Mouse (Mus musculus) limb, embryonic 14.5 days (tissue): ENCODE data around the gene Daw1. TPM values are rescaled to one million over a fixed set of nuclear protein-coding genes. Genes with fewer than 3 reads are reported as not detected.

ENCODE experiments used
- ATAC-seq: fragments of 200-750 bp; cut with Nextera tagmentation; 2 replicates; pipeline ENCODE4 v1.8.0; 2017; ENCODE audit warnings: low read depth, moderate number of reproducible peaks, moderate TSS enrichment; ENCODE audit not compliant: low FRiP score
- DNase-seq: peaks from one replicate; pipeline ENCODE4 v3.0.0-alpha.2; 2015; ENCODE audit warnings: low spot score
- H3K27ac ChIP-seq: fragments of 300-500 bp; sonication (generic); replicated peaks from 2 replicates; pipeline ENCODE4 v1.5.1; 2014; ENCODE audit warnings: low read depth, mild to moderate bottlenecking, low read length, moderate library complexity, mixed read lengths
- H3K27me3 ChIP-seq: fragments of 300-500 bp; sonication (generic); 2 replicates; pipeline ENCODE4 v1.6.1; 2014; ENCODE audit warnings: low read length, mixed read lengths; ENCODE audit not compliant: control insufficient read depth, insufficient read depth
- H3K36me3 ChIP-seq: fragments of 300-500 bp; sonication (generic); 2 replicates; pipeline ENCODE4 v1.6.1; 2014; ENCODE audit warnings: mild to moderate bottlenecking, low read length, moderate library complexity, mixed read lengths; ENCODE audit not compliant: control insufficient read depth, insufficient read depth
- H3K4me1 ChIP-seq: fragments of 300-500 bp; sonication (generic); 2 replicates; pipeline ENCODE4 v1.6.1; 2014; ENCODE audit warnings: antibody characterized with exemption, low read length, mixed read lengths; ENCODE audit not compliant: control insufficient read depth, insufficient read depth
- H3K4me2 ChIP-seq: fragments of 300-500 bp; sonication (generic); replicated peaks from 2 replicates; pipeline ENCODE4 v1.6.1; 2014; ENCODE audit warnings: low read depth, mild to moderate bottlenecking, low read length, moderate library complexity; ENCODE audit not compliant: severe bottlenecking
- H3K4me3 ChIP-seq: fragments of 300-500 bp; sonication (generic); replicated peaks from 2 replicates; pipeline ENCODE4 v1.5.1; 2014; ENCODE audit warnings: low read length
- H3K9ac ChIP-seq: fragments of 300-500 bp; sonication (generic); 2 replicates; pipeline ENCODE4 v1.6.1; 2014; ENCODE audit warnings: mild to moderate bottlenecking, low read depth, low read length, moderate library complexity; ENCODE audit not compliant: severe bottlenecking
- H3K9me3 ChIP-seq: fragments of 300-500 bp; sonication (generic); 2 replicates; pipeline ENCODE4 v1.6.1; 2016; ENCODE audit warnings: low read length; ENCODE audit not compliant: control insufficient read depth
- POLR2A ChIP-seq: fragments of 200-500 bp; IDR thresholded peaks from 2 replicates; pipeline ENCODE4 v1.8.0; 2012; ENCODE audit warnings: inconsistent platforms, mild to moderate bottlenecking, moderate library complexity, borderline replicate concordance; ENCODE audit not compliant: insufficient read depth, insufficient read length; ENCODE audit errors: extremely low read depth
- WGBS: fragments of 180-500 bp; shearing (Covaris S2); extraction: QIAGEN DNeasy Blood & Tissue Kit; methylation state at CpG from one replicate; pipeline ENCODE4 v1.1.7; 2014; 5-methylcytosine and 5-hydroxymethylcytosine counted together
- polyA plus RNA-seq, 2 experiments: library from polyadenylated mRNA; depleted of rRNA in 1 of 2; stranded (reverse) in 1 of 2; unstranded in 1 of 2; fragments of >200 nt; fragmentation: Nextera tagmentation in 1 of 2; extraction: Ambion mirVana in 1 of 2; gene quantifications; 2 replicates each; pipeline versions ENCODE4 v1.2.1 to v1.2.3; 2012 to 2014

Gene Daw1
- polyA plus RNA-seq, 2 experiments = 0.18 to 0.45 TPM

DNA sequence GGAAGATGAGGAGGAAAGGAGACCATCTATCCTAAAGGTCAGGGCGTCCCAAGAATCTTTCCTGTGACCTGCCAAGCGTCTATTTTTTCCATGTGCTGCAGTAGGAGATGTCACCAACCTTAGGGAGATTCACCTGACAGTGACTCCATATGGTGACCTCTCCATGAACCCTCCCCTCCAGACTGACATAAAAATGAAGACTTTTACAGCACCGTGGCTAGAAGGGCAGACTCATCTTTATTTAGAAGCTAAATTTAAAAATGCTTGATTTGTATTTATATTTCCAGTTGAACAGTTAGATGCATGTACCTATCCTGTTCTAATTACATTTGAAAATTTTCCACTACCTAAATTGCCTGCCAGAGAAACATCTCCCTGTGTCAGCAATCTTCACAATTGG, 68.4 kb downstream of the Daw1 start:
- Histone ChIP-seq H3K27me3 (no peaks in the 10 kb centered on the region), H3K36me3 (no peaks in the 10 kb centered on the region), H3K4me2 (no peak overlapping the region), H3K4me3 (no peak overlapping the region), H3K27ac (no peak overlapping the region), H3K9ac (no peak overlapping the region), H3K9me3 (no peaks in the 10 kb centered on the region), H3K4me1 (no peaks in the 10 kb centered on the region)
- DNase-seq = no peak
- TF ChIP-seq POLR2A = no peak
- ATAC-seq = no peak; the same call in 1 of the 2 replicates
- 75% methylated on average over 3 of the region's 3 CpGs for WGBS

DNA sequence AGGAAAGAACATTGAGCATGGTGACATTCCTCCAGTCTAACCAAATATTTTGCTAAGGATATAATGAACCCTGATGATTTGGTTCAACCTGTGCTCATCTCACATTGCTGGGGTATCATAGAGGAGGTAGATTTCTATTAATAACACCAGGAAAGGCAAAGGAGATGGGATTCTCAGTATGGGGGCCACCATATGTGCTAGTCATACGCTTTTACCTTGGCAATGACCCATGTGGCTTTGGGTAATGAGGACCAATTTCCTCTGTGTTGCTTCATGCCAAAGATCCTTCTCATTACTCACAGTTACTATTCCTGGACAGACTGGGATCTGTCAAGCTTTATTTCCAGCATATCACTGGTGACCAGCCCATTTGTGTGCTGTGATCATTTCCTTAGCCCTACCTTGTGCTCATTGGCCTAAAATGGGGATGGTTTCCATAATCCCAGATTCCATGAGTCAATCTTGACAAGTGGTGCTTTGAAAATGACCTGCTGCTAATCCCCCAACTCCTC, 88.7 kb downstream of the Daw1 start:
- Histone ChIP-seq H3K4me1 (no peaks in the 10 kb centered on the region), H3K9ac (no peak overlapping the region), H3K4me2 (no peak overlapping the region), H3K4me3 (no peak overlapping the region), H3K36me3 (no peaks in the 10 kb centered on the region), H3K27ac (no peak overlapping the region), H3K9me3 (no peaks in the 10 kb centered on the region), H3K27me3 (no peaks in the 10 kb centered on the region)
- no peak for ATAC-seq
- no peak for DNase-seq
- 81% methylated on average over 1 of the region's 1 CpGs for WGBS
- TF ChIP-seq POLR2A = no peak

DNA sequence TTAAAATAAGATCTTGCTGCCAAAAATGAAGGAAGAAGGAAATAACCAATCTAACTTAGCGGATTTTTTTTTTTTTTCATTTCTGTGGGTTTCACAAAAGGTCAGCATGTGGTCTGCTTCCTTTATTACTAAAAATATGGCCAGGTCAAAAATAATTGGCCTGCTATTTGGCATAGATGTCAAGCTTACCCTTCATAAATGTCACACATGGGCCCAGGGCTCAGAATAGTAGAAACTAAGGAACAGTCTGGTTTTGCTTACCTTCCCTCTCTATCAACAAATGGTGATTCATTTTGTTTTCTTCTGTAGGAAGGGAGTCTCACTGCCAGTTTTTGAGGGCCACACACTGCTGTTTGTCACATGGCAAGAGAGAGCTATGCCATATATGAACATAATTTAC, 92.2 kb downstream of the Daw1 start:
- Histone ChIP-seq H3K4me3 (no peak overlapping the region), H3K9me3 (no peaks in the 10 kb centered on the region), H3K27me3 (no peaks in the 10 kb centered on the region), H3K4me2 (no peak overlapping the region), H3K36me3 (no peaks in the 10 kb centered on the region), H3K4me1 (no peaks in the 10 kb centered on the region), H3K9ac (no peak overlapping the region), H3K27ac (no peak overlapping the region)
- DNase-seq (no peak), ATAC-seq (no peak)
- WGBS = 77% methylated on average over 1 of the region's 1 CpGs
- no peak for TF ChIP-seq POLR2A

Other genes with a start within 250 kb of the Daw1 start
- gene A030005L19Rik, start 246.4 kb upstream of the Daw1 start, polyA plus RNA-seq (2012; rRNA removed) = 0.55 and 1.9 TPM in 2 replicates
- gene A030005L19Rik, start 246.4 kb upstream of the Daw1 start, polyA plus RNA-seq (2014; fragmentation: Nextera tagmentation; extraction: Ambion mirVana) = 0.23 TPM in 1 of 2 replicates, not detected in the other
- not detected in 2 replicates for gene A030014E15Rik, start 234.8 kb upstream of the Daw1 start, polyA plus RNA-seq (2012; rRNA removed)
- gene A030014E15Rik, start 234.8 kb upstream of the Daw1 start, polyA plus RNA-seq (2014; fragmentation: Nextera tagmentation; extraction: Ambion mirVana) = not detected in 2 replicates
- gene Gm6217, start 228.4 kb upstream of the Daw1 start, polyA plus RNA-seq (2012; rRNA removed) = 0.08 TPM in 1 of 2 replicates, not detected in the other
- gene Gm6217, start 228.4 kb upstream of the Daw1 start, polyA plus RNA-seq (2014; fragmentation: Nextera tagmentation; extraction: Ambion mirVana) = not detected in 2 replicates
- gene A030003K21Rik, start 216.4 kb upstream of the Daw1 start, polyA plus RNA-seq (2012; rRNA removed) = 0.08 TPM in 1 of 2 replicates, not detected in the other
- 0.33 TPM in 1 of 2 replicates, not detected in the other for gene A030003K21Rik, start 216.4 kb upstream of the Daw1 start, polyA plus RNA-seq (2014; fragmentation: Nextera tagmentation; extraction: Ambion mirVana)
- 0.14 TPM in 1 of 2 replicates, not detected in the other for gene Gm7544, start 203.7 kb upstream of the Daw1 start, polyA plus RNA-seq (2012; rRNA removed)
- gene Gm7544, start 203.7 kb upstream of the Daw1 start, polyA plus RNA-seq (2014; fragmentation: Nextera tagmentation; extraction: Ambion mirVana) = not detected in 2 replicates
- gene Gm47955, start 199.5 kb upstream of the Daw1 start, polyA plus RNA-seq (2012; rRNA removed) = not detected in 2 replicates
- not detected in 2 replicates for gene Gm47955, start 199.5 kb upstream of the Daw1 start, polyA plus RNA-seq (2014; fragmentation: Nextera tagmentation; extraction: Ambion mirVana)
- not detected in 2 replicates for gene Gm47959, start 159.2 kb upstream of the Daw1 start, polyA plus RNA-seq (2012; rRNA removed)
- gene Gm47959, start 159.2 kb upstream of the Daw1 start, polyA plus RNA-seq (2014; fragmentation: Nextera tagmentation; extraction: Ambion mirVana) = not detected in 2 replicates
- gene Slc19a3, start 121.3 kb upstream of the Daw1 start, polyA plus RNA-seq (2012; rRNA removed) = 1.2 and 1.3 TPM in 2 replicates
- gene Slc19a3, start 121.3 kb upstream of the Daw1 start, polyA plus RNA-seq (2014; fragmentation: Nextera tagmentation; extraction: Ambion mirVana) = 0.35 and 0.54 TPM in 2 replicates
- not detected in 2 replicates for gene Krtap28-10, start 117.3 kb upstream of the Daw1 start, polyA plus RNA-seq (2012; rRNA removed)
- gene Krtap28-10, start 117.3 kb upstream of the Daw1 start, polyA plus RNA-seq (2014; fragmentation: Nextera tagmentation; extraction: Ambion mirVana) = not detected in 2 replicates
- not detected in 2 replicates for gene Gm47969, start 114.8 kb upstream of the Daw1 start, polyA plus RNA-seq (2012; rRNA removed)
- not detected in 2 replicates for gene Gm47969, start 114.8 kb upstream of the Daw1 start, polyA plus RNA-seq (2014; fragmentation: Nextera tagmentation; extraction: Ambion mirVana)
- gene A030005K14Rik, start 100.4 kb upstream of the Daw1 start, polyA plus RNA-seq (2012; rRNA removed) = not detected in 2 replicates
- not detected in 2 replicates for gene A030005K14Rik, start 100.4 kb upstream of the Daw1 start, polyA plus RNA-seq (2014; fragmentation: Nextera tagmentation; extraction: Ambion mirVana)
- gene Krtap28-13, start 98.8 kb upstream of the Daw1 start, polyA plus RNA-seq (2012; rRNA removed) = 0.09 and 0.13 TPM in 2 replicates
- not detected in 2 replicates for gene Krtap28-13, start 98.8 kb upstream of the Daw1 start, polyA plus RNA-seq (2014; fragmentation: Nextera tagmentation; extraction: Ambion mirVana)
- gene Ccl20, start 43.0 kb upstream of the Daw1 start, polyA plus RNA-seq (2012; rRNA removed) = 0.13 TPM in 1 of 2 replicates, not detected in the other
- gene Ccl20, start 43.0 kb upstream of the Daw1 start, polyA plus RNA-seq (2014; fragmentation: Nextera tagmentation; extraction: Ambion mirVana) = not detected in 2 replicates
- 1.6 and 1.7 TPM in 2 replicates for gene Sphkap, start 248.4 kb downstream of the Daw1 start, polyA plus RNA-seq (2012; rRNA removed)
- gene Sphkap, start 248.4 kb downstream of the Daw1 start, polyA plus RNA-seq (2014; fragmentation: Nextera tagmentation; extraction: Ambion mirVana) = 2.0 and 3.8 TPM in 2 replicates